Mouse (Mus musculus): ENCODE data around the gene Bik. TPM values are rescaled to one million over a fixed set of nuclear protein-coding genes. Genes with fewer than 3 reads are reported as not detected.

The Bik gene
- total and polyA plus RNA-seq, 3 experiments = 0.50 TPM; not detected in 2

- peaks cover 3 to 16% of the 10 kb centered on the region in 2 experiments for H3K36me3 ChIP-seq (replicated peaks in 1 of 2; ENCODE audit: control insufficient read depth in 1 of 2, insufficient read depth in 1 of 2, low read length in 1 of 2)
- peaks cover 3 to 32% of the 10 kb centered on the region in 2 experiments; a peak in 3 of 4 replicates for H3K4me1 ChIP-seq (ENCODE audit: control insufficient read depth in 1 of 2, insufficient read depth in 2 of 2)
- in situ Hi-C loops (cut with MboI; ENCODE audit: low pct_ligation_motif_present, low pct_unique_long_range_greater_than_20kb, low sequenced_read_pairs) = no loop called here
- dilution Hi-C loops (cut with MboI; ENCODE audit: extremely low pct_ligation_motif_present, extremely low pct_unique_long_range_greater_than_20kb, low sequenced_read_pairs) = no loop called here
- no peaks in the 10 kb centered on the region for H3K79me2 ChIP-seq (replicated peaks; ENCODE audit: control insufficient read depth, extremely low read depth, insufficient read depth, poor library complexity, severe bottlenecking)
- no peak overlapping the region for H3K27ac ChIP-seq (ENCODE audit: insufficient read depth, low read depth)
- no peak overlapping the region for H3K9ac ChIP-seq (ENCODE audit: insufficient read depth, low read depth)
- H3K4me3 ChIP-seq (replicated peaks in 1 of 3; ENCODE audit: low read depth in 2 of 3, low read length in 2 of 3, poor library complexity in 1 of 3) = no peak overlapping the region
- no peaks in the 10 kb centered on the region for H3K27me3 ChIP-seq (replicated peaks)
- no peak for DNase-seq (ENCODE audit: extremely low read depth)
- no peak for TF ChIP-seq MAZ (IDR thresholded peaks at IDR 0.05; ENCODE audit: low read depth, low read length)
- TF ChIP-seq POLR2A (IDR thresholded peaks at IDR 0.05; ENCODE audit: low read depth, low read length) = no peak
- no peak for TF ChIP-seq UBTF (IDR thresholded peaks at IDR 0.05; ENCODE audit: low read depth, low read length)
- TF ChIP-seq USF2 (conservative IDR thresholded peaks at IDR 0.05; ENCODE audit: low read depth, low read length) = no peak
- TF ChIP-seq RAD21 (IDR thresholded peaks at IDR 0.05; ENCODE audit: low read depth, low read length) = no peak
- TF ChIP-seq IRF4 (IDR thresholded peaks at IDR 0.05; ENCODE audit: low read depth, low read length) = no peak
- no peak for TF ChIP-seq POLR2AphosphoS2 (IDR thresholded peaks at IDR 0.05; ENCODE audit: low read depth, low read length)
- H3K9me3 ChIP-seq (replicated peaks; ENCODE audit: low read length) = no peaks in the 10 kb centered on the region
- no peak overlapping the region for H3K4me2 ChIP-seq (ENCODE audit: insufficient read depth, low read depth, poor library complexity, severe bottlenecking)
Measured at GRCm38 (mm10) chr15:83567728-83568127, 41.1 kb downstream of the Bik start.

- DNase-seq (ENCODE audit: extremely low read depth) = no peak
- in situ Hi-C loops (cut with MboI; ENCODE audit: low pct_ligation_motif_present, low pct_unique_long_range_greater_than_20kb, low sequenced_read_pairs) (no loop called here), dilution Hi-C loops (cut with MboI; ENCODE audit: extremely low pct_ligation_motif_present, extremely low pct_unique_long_range_greater_than_20kb, low sequenced_read_pairs) (no loop called here)
- Histone ChIP-seq H3K4me3 (replicated peaks in 1 of 3; ENCODE audit: low read depth in 2 of 3, low read length in 2 of 3, poor library complexity in 1 of 3) (no peak overlapping the region), H3K79me2 (replicated peaks; ENCODE audit: control insufficient read depth, extremely low read depth, insufficient read depth, poor library complexity, severe bottlenecking) (no peaks in the 10 kb centered on the region), H3K4me1 (ENCODE audit: control insufficient read depth in 1 of 2, insufficient read depth in 2 of 2) (peaks cover 3 to 29% of the 10 kb centered on the region in 2 experiments; a peak in 3 of 4 replicates), H3K27ac (ENCODE audit: insufficient read depth, low read depth) (no peak overlapping the region), H3K36me3 (replicated peaks in 1 of 2; ENCODE audit: control insufficient read depth in 1 of 2, insufficient read depth in 1 of 2, low read length in 1 of 2) (peaks cover 5 to 18% of the 10 kb centered on the region in 2 experiments), H3K9ac (ENCODE audit: insufficient read depth, low read depth) (no peak overlapping the region), H3K4me2 (ENCODE audit: insufficient read depth, low read depth, poor library complexity, severe bottlenecking) (no peak overlapping the region), H3K27me3 (replicated peaks) (no peaks in the 10 kb centered on the region), H3K9me3 (replicated peaks; ENCODE audit: low read length) (no peaks in the 10 kb centered on the region)
- TF ChIP-seq E2F4 (IDR thresholded peaks at IDR 0.05; ENCODE audit: insufficient replicate concordance, low read depth, low read length) = no peak
- TF ChIP-seq SIN3A (IDR thresholded peaks at IDR 0.05; ENCODE audit: low read length) = no peak
- TF ChIP-seq MEF2A (IDR thresholded peaks at IDR 0.05; ENCODE audit: borderline replicate concordance, low read depth, low read length) = no peak
- no peak for TF ChIP-seq MAFK (IDR thresholded peaks at IDR 0.05; ENCODE audit: insufficient replicate concordance, low read length)
- TF ChIP-seq UBTF (IDR thresholded peaks at IDR 0.05; ENCODE audit: low read depth, low read length) = no peak
- no peak for TF ChIP-seq POLR2AphosphoS2 (IDR thresholded peaks at IDR 0.05; ENCODE audit: low read depth, low read length)
- TF ChIP-seq CHD1 (IDR thresholded peaks at IDR 0.05; ENCODE audit: low read depth, low read length) = no peak
- no peak for TF ChIP-seq TBP (conservative IDR thresholded peaks at IDR 0.05; ENCODE audit: low read depth, low read length)
- TF ChIP-seq POLR2A (IDR thresholded peaks at IDR 0.05; ENCODE audit: low read depth, low read length) = no peak
- TF ChIP-seq BHLHE40 (IDR thresholded peaks at IDR 0.05; ENCODE audit: low read depth, low read length) = no peak
- no peak for TF ChIP-seq USF2 (conservative IDR thresholded peaks at IDR 0.05; ENCODE audit: low read depth, low read length)
- TF ChIP-seq CHD2 (IDR thresholded peaks at IDR 0.05; ENCODE audit: low read length) = no peak
- TF ChIP-seq NRF1 (IDR thresholded peaks at IDR 0.05; ENCODE audit: low read depth, low read length) = no peak
- TF ChIP-seq MYC (IDR thresholded peaks at IDR 0.05; ENCODE audit: low read depth, low read length) = no peak
- no peak for TF ChIP-seq ZKSCAN1 (IDR thresholded peaks at IDR 0.05; ENCODE audit: borderline replicate concordance, low read depth, low read length)
- no peak for TF ChIP-seq GABPA (IDR thresholded peaks at IDR 0.05; ENCODE audit: insufficient replicate concordance, low read depth, low read length)
- no peak for TF ChIP-seq JUND (conservative IDR thresholded peaks at IDR 0.05; ENCODE audit: low read depth, low read length)
- TF ChIP-seq MAZ (IDR thresholded peaks at IDR 0.05; ENCODE audit: low read depth, low read length) = no peak
Measured at GRCm38 (mm10) chr15:83568544-83568943, 41.9 kb downstream of the Bik start.

Data from CH12.LX (cell line).